Mouse (Mus musculus) lung, postnatal 36 days (tissue): ENCODE results near the gene Gjc1.
A peak's percentile ranks its signal among the peaks of the same experiment; 100 is the strongest.

Experiments used
- DNase-seq: peaks from one replicate; pipeline ENCODE4 v3.0.0; 2022; ENCODE audit warnings: mixed read lengths

The Gjc1 gene

GRCm38 (mm10) chr11:102819021-102819782, at the start of gene Gjc1:
Gene Gjc1, minus strand, starts transcription at chr11:102819700.
- peak; percentile 60 for DNase-seq

GRCm38 (mm10) chr11:102864272-102864671, 44.8 kb upstream of the Gjc1 start:
- peak; percentile 90 for DNase-seq

- DNase-seq = no peak
These were observed 40.4 kb upstream of the Gjc1 start for GRCm38 (mm10) chr11:102859933-102860332.

GRCm38 (mm10) chr11:102858951-102859350, 39.5 kb upstream of the Gjc1 start:
- DNase-seq = no peak

GRCm38 (mm10) chr11:102855941-102856340, 36.4 kb upstream of the Gjc1 start:
- DNase-seq = no peak

- DNase-seq = no peak
These were observed 34.3 kb upstream of the Gjc1 start for GRCm38 (mm10) chr11:102853760-102854159.

- peak; percentile 85 for DNase-seq
These were observed 32.4 kb upstream of the Gjc1 start for GRCm38 (mm10) chr11:102851883-102852282.

GRCm38 (mm10) chr11:102845926-102846325, 26.4 kb upstream of the Gjc1 start:
- no peak for DNase-seq

- no peak for DNase-seq
These were observed 19.2 kb upstream of the Gjc1 start for GRCm38 (mm10) chr11:102838616-102839150.

GRCm38 (mm10) chr11:102838126-102838525, 18.6 kb upstream of the Gjc1 start:
- peak; percentile 38 for DNase-seq

GRCm38 (mm10) chr11:102837385-102837784, 17.9 kb upstream of the Gjc1 start:
- no peak for DNase-seq

GRCm38 (mm10) chr11:102836146-102836545, 16.6 kb upstream of the Gjc1 start:
- no peak for DNase-seq

- DNase-seq = peak; percentile 30
These were observed 16.0 kb upstream of the Gjc1 start, which contains the start of gene Higd1b for GRCm38 (mm10) chr11:102835549-102835948. Gene Higd1b, plus strand, starts transcription at chr11:102835849.

GRCm38 (mm10) chr11:102834219-102834618, 14.7 kb upstream of the Gjc1 start:
- peak; percentile 29 for DNase-seq

- DNase-seq = no peak
These were observed 13.3 kb upstream of the Gjc1 start for GRCm38 (mm10) chr11:102832700-102833297.

- peak; percentile 9 for DNase-seq
These were observed 10.8 kb upstream of the Gjc1 start for GRCm38 (mm10) chr11:102830276-102830675.

GRCm38 (mm10) chr11:102827097-102827496, 7.6 kb upstream of the Gjc1 start:
- DNase-seq = no peak

- no peak for DNase-seq
These were observed 7.0 kb upstream of the Gjc1 start for GRCm38 (mm10) chr11:102826476-102826875.

GRCm38 (mm10) chr11:102821231-102821630, 1.7 kb upstream of the Gjc1 start:
- DNase-seq = peak; percentile 9

GRCm38 (mm10) chr11:102820432-102820831, 932 bp upstream of the Gjc1 start:
- DNase-seq = no peak

- no peak for DNase-seq
These were observed 384 bp upstream of the Gjc1 start for GRCm38 (mm10) chr11:102819783-102820385.

GRCm38 (mm10) chr11:102818121-102819020, 1.1 kb downstream of the Gjc1 start:
- peak; percentile 28 for DNase-seq

GRCm38 (mm10) chr11:102814881-102815280, 4.6 kb downstream of the Gjc1 start:
- DNase-seq = no peak
